Mouse (Mus musculus) embryonic facial prominence, embryonic 12.5 days (tissue): ENCODE measurements around the gene Vwf. TPM values are rescaled to one million over a fixed set of nuclear protein-coding genes. Genes with fewer than 3 reads are reported as not detected.

Experiments used
- ATAC-seq: fragments of 200-750 bp; cut with Nextera tagmentation; 2 replicates; pipeline ENCODE4 v1.8.0; 2017; ENCODE audit not compliant: insufficient number of reproducible peaks, insufficient read depth, low FRiP score, low TSS enrichment
- H3K27ac ChIP-seq: fragments of 300-500 bp; sonication (generic); 2 replicates; pipeline ENCODE4 v1.5.1; 2016; ENCODE audit warnings: mild to moderate bottlenecking
- H3K27me3 ChIP-seq: fragments of 300-500 bp; sonication (generic); 2 replicates; pipeline ENCODE4 v1.6.1; 2016; ENCODE audit warnings: mild to moderate bottlenecking, moderate library complexity
- H3K36me3 ChIP-seq: fragments of 300-500 bp; sonication (generic); 2 replicates; pipeline ENCODE4 v1.6.1; 2016; ENCODE audit warnings: mild to moderate bottlenecking
- H3K4me1 ChIP-seq: fragments of 300-500 bp; sonication (generic); 2 replicates; pipeline ENCODE4 v1.6.1; 2016
- H3K4me2 ChIP-seq: fragments of 300-500 bp; sonication (generic); replicated peaks from 2 replicates; pipeline ENCODE4 v1.6.1; 2016; ENCODE audit warnings: mild to moderate bottlenecking, moderate library complexity
- H3K4me3 ChIP-seq: fragments of 300-500 bp; sonication (generic); 2 replicates; pipeline ENCODE4 v1.5.1; 2016; ENCODE audit warnings: mild to moderate bottlenecking
- H3K9ac ChIP-seq: fragments of 300-500 bp; sonication (generic); 2 replicates; pipeline ENCODE4 v1.6.1; 2016; ENCODE audit warnings: mild to moderate bottlenecking, moderate library complexity
- H3K9me3 ChIP-seq: fragments of 300-500 bp; sonication (generic); 2 replicates; pipeline ENCODE4 v1.6.1; 2016; ENCODE audit warnings: mild to moderate bottlenecking, moderate library complexity
- WGBS: fragments of 180-500 bp; shearing (Covaris S2); methylation state at CpG from one replicate; pipeline ENCODE4 v1.1.7; 2016; 5-methylcytosine and 5-hydroxymethylcytosine counted together
- polyA plus RNA-seq: library from polyadenylated mRNA; unstranded; fragments of >200 nt; fragmentation: Nextera tagmentation; extraction: Ambion mirVana; gene quantifications from 2 replicates; pipeline ENCODE4 v1.2.1, GENCODE M21; 2016

Gene Vwf
- polyA plus RNA-seq, 1 experiment from 2014 or later, result 7.4 TPM

DNA sequence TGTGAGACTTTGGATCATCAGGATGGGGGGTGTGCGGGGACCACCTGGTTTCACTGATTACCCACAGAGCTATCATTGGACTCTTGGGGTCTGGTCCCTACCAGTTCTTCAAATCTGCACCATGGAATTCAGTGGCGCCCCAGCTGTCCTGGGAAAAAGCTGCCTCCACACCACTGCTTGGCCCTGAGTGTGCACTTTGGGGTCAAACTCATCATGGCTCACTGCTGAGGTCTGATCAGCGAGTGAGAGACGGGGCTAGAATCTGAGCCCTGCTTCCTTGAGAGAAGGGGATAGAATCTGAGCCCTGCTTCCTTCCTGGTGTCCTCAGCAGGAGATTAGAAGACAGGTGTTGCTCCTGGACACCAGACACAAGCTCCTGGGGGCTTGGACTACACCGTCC is 55.8 kb downstream of the Vwf start:
- WGBS, result 67% methylated on average over 5 of the region's 5 CpGs
- peaks cover 30% of the 10 kb centered on the region; the same call in 1 of the 2 replicates for H3K4me1 ChIP-seq
- H3K9me3 ChIP-seq, result no peaks in the 10 kb centered on the region
- H3K4me3 ChIP-seq, result no peak overlapping the region
- peak overlapping the region; percentile 56; the same call in 1 of the 2 replicates for H3K27ac ChIP-seq
- no peak overlapping the region for H3K9ac ChIP-seq
- H3K36me3 ChIP-seq, result no peaks in the 10 kb centered on the region
- no peaks in the 10 kb centered on the region for H3K27me3 ChIP-seq
- ATAC-seq, result no peak; the same call in 1 of the 2 replicates
- no peak overlapping the region for H3K4me2 ChIP-seq

DNA sequence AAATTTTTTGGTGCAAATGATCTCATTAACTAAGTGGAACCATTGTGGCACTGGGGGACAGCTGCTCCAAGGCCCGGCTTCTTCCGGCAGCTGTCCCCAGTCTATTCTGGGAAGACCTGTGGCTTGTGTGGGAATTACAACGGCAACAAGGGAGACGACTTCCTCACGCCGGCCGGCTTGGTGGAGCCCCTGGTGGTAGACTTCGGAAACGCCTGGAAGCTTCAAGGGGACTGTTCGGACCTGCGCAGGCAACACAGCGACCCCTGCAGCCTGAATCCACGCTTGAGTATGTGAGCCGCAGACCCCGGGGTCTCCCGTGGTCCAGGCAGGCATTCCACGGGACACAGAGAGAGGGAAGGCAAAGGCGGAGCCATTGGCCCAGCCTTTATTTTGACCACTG is 56.7 kb downstream of the Vwf start:
- no peak overlapping the region for H3K4me3 ChIP-seq
- peak overlapping the region; percentile 21 for H3K4me2 ChIP-seq
- ATAC-seq, result no peak
- no peaks in the 10 kb centered on the region for H3K9me3 ChIP-seq
- no peaks in the 10 kb centered on the region for H3K27me3 ChIP-seq
- no peaks in the 10 kb centered on the region for H3K36me3 ChIP-seq
- H3K9ac ChIP-seq, result no peak overlapping the region
- 6% methylated on average over 18 of the region's 18 CpGs for WGBS
- H3K27ac ChIP-seq, result no peak overlapping the region
- peaks cover 30% of the 10 kb centered on the region; the same call in 1 of the 2 replicates for H3K4me1 ChIP-seq

DNA sequence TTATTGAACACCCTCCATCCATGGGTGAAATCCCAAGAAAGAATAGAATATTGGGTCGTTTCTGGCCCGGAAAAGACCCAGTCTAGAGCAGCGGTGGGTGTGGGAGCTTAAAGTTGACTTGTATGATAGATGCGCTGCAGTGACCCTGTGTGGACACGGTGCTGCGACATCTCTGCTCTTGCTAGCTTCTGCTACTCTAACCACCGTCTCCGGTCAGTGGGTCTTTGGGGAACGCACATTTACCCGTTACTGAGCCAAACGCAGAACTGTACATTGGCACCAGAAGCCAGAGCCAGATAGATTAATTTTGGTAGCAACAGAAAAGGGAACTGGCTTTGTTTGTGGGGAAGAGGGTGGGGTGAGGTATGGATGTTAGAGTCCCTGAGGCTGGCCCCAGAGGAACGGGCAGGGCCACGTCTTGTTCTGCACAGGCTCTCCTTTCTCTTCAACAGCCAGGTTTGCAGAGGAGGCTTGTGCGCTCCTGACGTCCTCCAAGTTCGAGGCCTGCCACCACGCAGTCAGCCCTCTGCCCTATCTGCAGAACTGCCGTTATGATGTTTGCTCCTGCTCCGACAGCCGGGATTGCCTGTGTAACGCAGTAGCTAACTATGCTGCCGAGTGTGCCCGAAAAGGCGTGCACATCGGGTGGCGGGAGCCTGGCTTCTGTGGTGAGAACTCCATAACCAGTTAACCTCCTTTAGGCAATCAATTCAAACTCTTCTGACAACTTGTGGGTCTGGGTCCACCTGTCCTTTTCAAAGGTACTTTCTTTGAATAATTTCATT is 57.3 kb downstream of the Vwf start:
- no peak overlapping the region for H3K9ac ChIP-seq
- 81% methylated on average over 26 of the region's 26 CpGs for WGBS
- H3K9me3 ChIP-seq, result no peaks in the 10 kb centered on the region
- no peaks in the 10 kb centered on the region for H3K36me3 ChIP-seq
- H3K27me3 ChIP-seq, result no peaks in the 10 kb centered on the region
- no peak overlapping the region for H3K27ac ChIP-seq
- peak overlapping the region; percentile 21 for H3K4me2 ChIP-seq
- no peak for ATAC-seq
- no peak overlapping the region for H3K4me3 ChIP-seq
- peaks cover 30% of the 10 kb centered on the region; the same call in 1 of the 2 replicates for H3K4me1 ChIP-seq

DNA sequence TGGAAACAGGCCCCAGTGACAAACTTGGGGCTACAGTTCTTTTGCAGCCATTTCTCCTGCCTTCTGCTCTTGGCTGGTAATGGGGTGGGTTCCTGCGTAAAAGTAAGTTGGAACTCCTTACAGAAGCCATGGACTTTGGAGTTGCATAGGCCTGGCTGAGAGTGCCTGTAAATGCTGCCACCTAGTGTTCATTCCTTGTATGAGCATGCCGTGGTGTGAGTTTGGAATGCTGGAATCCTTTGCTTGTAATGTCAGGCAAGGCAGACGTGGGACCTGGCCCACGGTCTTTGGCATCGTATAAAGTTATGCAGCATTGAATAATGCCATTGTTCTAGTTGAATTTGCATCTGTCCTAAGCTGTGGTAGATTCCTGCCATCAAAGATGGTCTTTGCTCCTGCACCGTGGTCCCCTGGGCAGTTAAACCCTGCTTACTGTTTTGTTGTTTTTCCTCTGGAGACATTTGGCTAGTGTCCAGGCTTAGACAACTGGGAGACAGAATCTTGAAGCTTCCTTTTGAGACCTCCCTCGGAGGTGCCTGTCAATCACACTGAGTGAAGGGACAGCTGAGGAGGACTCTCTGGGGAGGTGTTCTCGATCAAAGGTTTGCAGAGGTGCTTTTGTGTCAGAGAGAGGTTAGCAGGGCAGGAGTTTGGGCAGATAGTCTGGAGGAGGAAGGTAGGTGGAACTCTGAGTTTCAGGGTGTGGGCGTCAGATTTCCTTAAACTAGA is 58.1 kb downstream of the Vwf start:
- Histone ChIP-seq H3K9ac (no peak overlapping the region), H3K9me3 (no peaks in the 10 kb centered on the region), H3K27ac (no peak overlapping the region), H3K27me3 (no peaks in the 10 kb centered on the region), H3K4me3 (no peak overlapping the region), H3K4me1 (peaks cover 30% of the 10 kb centered on the region; the same call in 1 of the 2 replicates), H3K36me3 (no peaks in the 10 kb centered on the region), H3K4me2 (no peak overlapping the region)
- 18% methylated on average over 9 of the region's 9 CpGs for WGBS
- no peak for ATAC-seq

DNA sequence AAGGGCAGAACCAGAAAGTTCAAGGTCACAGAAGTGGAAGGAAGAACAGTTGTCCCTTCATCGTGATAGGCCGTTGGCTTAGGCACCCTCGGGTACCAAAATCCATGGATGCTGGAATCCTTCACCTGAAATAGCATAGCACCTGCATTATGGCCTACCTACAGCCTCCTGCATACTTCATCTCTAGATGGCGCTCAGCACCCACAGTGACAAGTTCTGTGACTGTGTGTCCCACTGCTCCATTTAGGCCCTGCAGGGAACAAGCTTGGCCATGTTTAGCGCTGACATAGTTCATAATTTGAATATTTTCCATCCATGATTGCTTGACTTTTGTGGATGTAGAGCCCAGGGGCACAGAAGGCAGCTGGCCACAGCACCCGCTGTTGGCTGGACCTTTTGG is 62.5 kb downstream of the Vwf start:
- WGBS, result 69% methylated on average over 6 of the region's 6 CpGs
- Histone ChIP-seq H3K4me1 (0 out of 2 replicates have a peak, but pooled peaks cover 7% of the 10 kb centered on the region), H3K4me3 (no peak overlapping the region), H3K27ac (no peak overlapping the region), H3K9ac (no peak overlapping the region), H3K27me3 (no peaks in the 10 kb centered on the region), H3K36me3 (no peaks in the 10 kb centered on the region), H3K4me2 (no peak overlapping the region), H3K9me3 (no peaks in the 10 kb centered on the region)
- no peak for ATAC-seq

DNA sequence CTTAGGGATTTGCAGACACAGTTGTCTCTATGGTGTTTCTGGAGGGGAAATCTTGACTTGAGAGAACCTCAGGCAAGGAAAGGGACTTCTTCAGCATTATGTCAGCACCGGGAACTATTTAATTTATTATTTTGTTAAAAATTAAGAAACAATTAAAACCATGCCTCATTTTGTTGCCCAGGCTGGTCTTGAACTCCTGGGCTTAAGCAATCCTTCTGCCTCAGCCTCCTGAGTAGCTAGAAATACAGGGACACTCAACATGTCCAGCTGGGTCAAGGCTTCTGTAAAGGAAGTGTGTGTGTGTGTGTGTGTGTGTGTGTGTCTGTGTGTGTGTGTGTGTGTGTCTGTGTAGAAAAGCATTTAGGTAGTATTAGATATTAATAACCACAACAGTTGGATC is 71.3 kb downstream of the Vwf start:
- Histone ChIP-seq H3K4me3 (no peak overlapping the region), H3K9me3 (no peaks in the 10 kb centered on the region), H3K27ac (no peak overlapping the region), H3K36me3 (no peaks in the 10 kb centered on the region), H3K27me3 (no peaks in the 10 kb centered on the region), H3K9ac (no peak overlapping the region), H3K4me2 (no peak overlapping the region), H3K4me1 (no peaks in the 10 kb centered on the region)
- no peak for ATAC-seq
- 93% methylated on average over 1 of the region's 1 CpGs for WGBS

DNA sequence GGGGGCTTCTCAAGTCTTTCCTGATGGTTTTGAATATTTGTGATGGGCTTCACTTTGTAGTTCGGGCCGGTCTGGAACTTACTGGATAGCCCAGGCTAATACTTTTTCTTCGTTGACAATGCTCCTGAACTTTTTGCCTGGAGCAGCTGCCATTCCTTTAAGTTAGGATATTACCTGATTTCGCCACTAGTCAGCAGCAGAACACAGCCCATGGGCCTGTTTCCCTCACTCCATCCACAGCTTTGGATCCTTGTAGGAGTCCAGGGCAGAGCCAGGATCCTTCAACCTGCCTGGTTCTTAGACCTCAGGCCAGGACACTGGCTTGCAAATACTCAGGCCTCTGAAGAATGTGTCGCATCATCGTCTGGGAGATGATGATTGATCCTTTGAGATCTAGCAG is 74.2 kb downstream of the Vwf start:
- no peak overlapping the region for H3K9ac ChIP-seq
- no peaks in the 10 kb centered on the region for H3K36me3 ChIP-seq
- no peaks in the 10 kb centered on the region for H3K27me3 ChIP-seq
- 44% methylated on average over 6 of the region's 6 CpGs for WGBS
- H3K9me3 ChIP-seq, result no peaks in the 10 kb centered on the region
- H3K4me3 ChIP-seq, result no peak overlapping the region
- no peak overlapping the region for H3K27ac ChIP-seq
- no peak for ATAC-seq
- H3K4me2 ChIP-seq, result no peak overlapping the region
- H3K4me1 ChIP-seq, result no peaks in the 10 kb centered on the region

DNA sequence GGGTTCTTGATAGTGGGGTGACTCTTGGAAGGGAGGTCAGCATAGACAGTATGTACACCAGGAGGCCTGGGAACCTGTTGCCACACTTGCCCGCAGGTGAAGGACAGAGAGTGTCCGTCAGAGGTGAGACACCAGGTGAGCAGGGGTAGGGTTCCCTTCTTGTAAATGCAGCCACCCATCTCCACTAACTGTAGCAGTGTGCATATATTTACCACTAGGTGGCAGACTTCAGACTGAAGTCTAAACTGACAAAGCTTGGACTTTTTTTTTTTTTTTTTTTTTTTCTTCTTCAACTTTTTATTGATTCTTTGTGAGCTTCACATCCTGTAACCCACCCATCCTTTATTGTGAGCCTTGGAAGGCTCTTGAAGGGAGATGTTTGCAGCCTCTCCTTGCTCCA is 75.9 kb downstream of the Vwf start:
- peak; percentile 38; the same call in 1 of the 2 replicates for ATAC-seq
- H3K36me3 ChIP-seq, result no peaks in the 10 kb centered on the region
- no peak overlapping the region for H3K9ac ChIP-seq
- H3K4me1 ChIP-seq, result no peaks in the 10 kb centered on the region
- no peak overlapping the region for H3K27ac ChIP-seq
- H3K4me3 ChIP-seq, result no peak overlapping the region
- no peaks in the 10 kb centered on the region for H3K27me3 ChIP-seq
- H3K9me3 ChIP-seq, result no peaks in the 10 kb centered on the region
- H3K4me2 ChIP-seq, result no peak overlapping the region
- 56% methylated on average over 2 of the region's 2 CpGs for WGBS

DNA sequence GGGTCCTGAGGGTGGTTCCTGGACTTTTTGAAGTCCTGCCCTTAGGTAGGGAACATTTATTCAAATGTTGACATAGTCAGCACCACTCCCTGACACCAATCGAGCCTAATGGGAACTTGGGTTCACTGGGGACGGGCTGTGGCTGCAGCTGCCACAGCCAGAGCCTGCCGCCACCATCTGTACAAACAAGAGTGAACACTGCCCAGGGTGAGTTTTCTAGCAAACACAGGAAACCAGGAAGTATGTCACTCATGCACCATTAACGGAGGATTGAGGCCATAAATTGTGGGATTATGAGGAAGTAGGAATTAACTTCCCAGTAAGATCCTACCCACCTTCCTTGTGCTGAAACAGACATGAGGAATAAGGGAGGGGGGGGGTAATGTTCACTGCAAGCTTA is 93.9 kb downstream of the Vwf start:
- Histone ChIP-seq H3K9me3 (no peaks in the 10 kb centered on the region), H3K27ac (no peak overlapping the region), H3K9ac (no peak overlapping the region), H3K36me3 (no peaks in the 10 kb centered on the region), H3K4me3 (no peak overlapping the region), H3K4me2 (no peak overlapping the region), H3K4me1 (no peaks in the 10 kb centered on the region), H3K27me3 (no peaks in the 10 kb centered on the region)
- WGBS, result 50% methylated on average over 4 of the region's 4 CpGs
- no peak for ATAC-seq

DNA sequence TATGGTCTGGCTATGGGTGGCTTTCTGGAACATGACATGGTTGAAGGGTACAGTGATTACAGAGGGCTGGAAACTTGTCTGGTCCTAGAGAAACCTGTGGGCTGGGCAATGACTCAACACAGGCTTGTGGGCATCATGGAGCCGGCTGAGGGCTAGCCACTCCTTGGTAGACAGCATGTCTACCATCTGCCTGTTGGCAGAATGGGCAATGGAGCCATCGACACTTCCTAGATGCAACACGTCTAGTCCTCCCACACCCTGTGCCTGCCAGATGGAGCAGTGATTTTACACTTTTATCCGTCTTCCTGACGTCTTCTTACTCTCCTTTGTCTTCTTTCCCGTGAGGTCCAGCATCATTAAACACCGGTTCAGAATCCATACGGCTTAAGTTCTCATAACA is 94.6 kb downstream of the Vwf start:
- no peak for ATAC-seq

DNA sequence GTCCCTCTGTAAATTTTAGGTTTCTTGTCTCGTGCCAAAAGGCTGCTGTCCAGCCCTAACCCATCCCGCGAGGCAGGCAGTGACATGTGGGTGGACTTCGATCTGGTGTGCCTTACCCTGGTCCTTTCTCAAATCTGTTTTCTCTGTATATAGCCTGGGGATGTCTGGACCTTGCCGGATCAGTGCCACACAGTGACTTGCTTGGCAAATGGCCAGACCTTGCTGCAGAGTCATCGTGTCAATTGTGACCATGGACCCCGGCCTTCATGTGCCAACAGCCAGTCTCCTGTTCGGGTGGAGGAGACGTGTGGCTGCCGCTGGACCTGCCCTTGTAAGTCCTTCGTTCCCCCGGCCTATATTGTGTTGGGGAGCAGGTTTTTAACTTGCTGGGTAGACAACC is 102.4 kb downstream of the Vwf start:
- Histone ChIP-seq H3K4me2 (no peak overlapping the region), H3K36me3 (no peaks in the 10 kb centered on the region), H3K4me3 (no peak overlapping the region), H3K9ac (no peak overlapping the region), H3K27me3 (no peaks in the 10 kb centered on the region), H3K4me1 (no peaks in the 10 kb centered on the region), H3K27ac (no peak overlapping the region), H3K9me3 (no peaks in the 10 kb centered on the region)
- ATAC-seq, result no peak
- WGBS, result 88% methylated on average over 12 of the region's 12 CpGs

More for the DNA sequence above, 94.6 kb downstream of the Vwf start:
- Histone ChIP-seq H3K36me3 (no peaks in the 10 kb centered on the region), H3K27me3 (no peaks in the 10 kb centered on the region), H3K4me3 (no peak overlapping the region), H3K9me3 (no peaks in the 10 kb centered on the region), H3K4me1 (no peaks in the 10 kb centered on the region), H3K4me2 (no peak overlapping the region), H3K27ac (no peak overlapping the region), H3K9ac (no peak overlapping the region)
- 88% methylated on average over 8 of the region's 8 CpGs for WGBS

DNA sequence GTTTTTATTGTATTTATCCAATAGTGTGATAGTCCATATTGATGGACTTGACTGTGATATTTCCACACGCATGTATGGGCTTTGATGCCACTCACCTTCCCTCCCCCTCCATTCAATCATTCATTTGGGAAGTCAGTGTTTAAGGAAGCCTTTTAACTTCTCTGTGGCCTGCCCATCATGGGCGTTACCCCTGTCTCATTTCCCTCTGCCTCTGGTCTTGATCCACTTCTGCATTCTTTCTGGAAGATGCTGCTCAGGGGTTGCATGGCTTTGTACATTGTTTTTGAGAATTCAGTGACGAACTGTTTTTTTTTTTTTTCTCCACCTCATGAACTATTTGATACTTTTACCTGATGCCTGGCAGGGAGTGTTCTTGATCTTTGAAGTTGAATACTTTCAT is 104.8 kb downstream of the Vwf start:
- no peak for ATAC-seq
- H3K27me3 ChIP-seq, result no peaks in the 10 kb centered on the region
- WGBS, result 63% methylated on average over 3 of the region's 3 CpGs
- no peaks in the 10 kb centered on the region for H3K4me1 ChIP-seq
- no peak overlapping the region for H3K4me2 ChIP-seq
- no peak overlapping the region for H3K9ac ChIP-seq
- no peak overlapping the region for H3K27ac ChIP-seq
- H3K36me3 ChIP-seq, result no peaks in the 10 kb centered on the region
- H3K9me3 ChIP-seq, result no peaks in the 10 kb centered on the region
- H3K4me3 ChIP-seq, result no peak overlapping the region
